Mouse (Mus musculus) activated CD4-positive, CD25-positive, alpha-beta regulatory T cell, adult 4 months (primary cell): ENCODE measurements around the gene Gm20431. TPM values are rescaled to one million over a fixed set of nuclear protein-coding genes. Genes with fewer than 3 reads are reported as not detected.

Experiments
- ATAC-seq: one replicate; pipeline ENCODE4 v1.8.0; 2017
- polyA plus RNA-seq, 2 experiments: library from polyadenylated mRNA; unstranded; fragments of 100-300 nt; shearing (Covaris generic); gene quantifications; one replicate each; pipeline ENCODE4 v1.2.1; 2017

The Gm20431 gene
- polyA plus RNA-seq, 2 experiments from 2014 or later: not detected

DNA sequence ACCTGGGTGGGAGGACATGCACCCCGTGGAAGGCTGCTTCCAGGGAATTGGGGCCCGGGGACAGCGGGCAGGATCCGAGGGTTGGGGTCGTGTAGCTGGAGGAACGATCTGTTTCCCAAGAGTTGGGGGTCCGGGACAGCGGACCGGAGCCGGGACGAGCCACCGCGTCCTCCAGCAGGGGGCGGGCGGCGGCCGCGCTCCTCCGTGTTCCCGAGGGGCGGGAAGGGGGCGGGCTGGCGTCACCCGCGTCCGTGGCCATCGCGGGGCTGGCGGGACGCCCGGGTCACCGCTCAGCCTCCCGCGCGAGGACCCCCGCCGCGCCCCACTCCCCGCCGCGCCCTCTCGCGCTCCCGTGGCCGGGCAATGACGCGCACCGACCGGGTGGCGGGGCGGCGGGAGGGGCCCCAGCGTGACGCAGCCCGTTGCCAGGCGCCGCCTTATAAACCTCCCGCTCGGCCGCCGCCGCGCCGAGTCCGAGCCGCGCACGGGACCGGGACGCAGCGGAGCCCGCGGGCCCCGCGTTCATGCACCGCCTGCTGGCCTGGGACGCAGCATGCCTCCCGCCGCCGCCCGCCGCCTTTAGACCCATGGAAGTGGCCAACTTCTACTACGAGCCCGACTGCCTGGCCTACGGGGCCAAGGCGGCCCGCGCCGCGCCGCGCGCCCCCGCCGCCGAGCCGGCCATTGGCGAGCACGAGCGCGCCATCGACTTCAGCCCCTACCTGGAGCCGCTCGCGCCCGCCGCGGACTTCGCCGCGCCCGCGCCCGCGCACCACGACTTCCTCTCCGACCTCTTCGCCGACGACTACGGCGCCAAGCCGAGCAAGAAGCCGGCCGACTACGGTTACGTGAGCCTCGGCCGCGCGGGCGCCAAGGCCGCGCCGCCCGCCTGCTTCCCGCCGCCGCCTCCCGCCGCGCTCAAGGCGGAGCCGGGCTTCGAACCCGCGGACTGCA is 27.5 kb upstream of the Gm20431 start, which contains the start of gene Cebpb:
Gene Cebpb (plus strand): TSS at position 418 of the 954 bp plus-strand sequence.
- ATAC-seq: peak; percentile 43

DNA sequence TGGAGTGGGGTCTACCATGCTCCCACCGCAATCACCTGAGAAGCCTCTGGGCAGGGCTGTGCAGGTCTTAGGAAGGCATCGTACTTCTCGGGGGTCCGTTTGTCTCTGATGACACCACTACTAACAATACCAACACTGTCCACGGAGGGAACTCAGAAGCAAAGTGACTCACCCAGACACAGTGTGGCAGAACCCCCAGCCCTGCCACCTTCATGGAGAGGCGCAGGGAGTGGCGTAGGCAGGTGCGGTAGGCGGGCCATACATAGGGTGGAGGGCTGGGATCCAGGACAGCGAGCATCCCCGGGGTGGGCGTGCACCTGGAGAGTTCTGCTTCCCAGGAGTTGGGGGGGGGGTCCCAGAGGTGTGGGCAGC is 26.8 kb upstream of the Gm20431 start:
- no peak for ATAC-seq

DNA sequence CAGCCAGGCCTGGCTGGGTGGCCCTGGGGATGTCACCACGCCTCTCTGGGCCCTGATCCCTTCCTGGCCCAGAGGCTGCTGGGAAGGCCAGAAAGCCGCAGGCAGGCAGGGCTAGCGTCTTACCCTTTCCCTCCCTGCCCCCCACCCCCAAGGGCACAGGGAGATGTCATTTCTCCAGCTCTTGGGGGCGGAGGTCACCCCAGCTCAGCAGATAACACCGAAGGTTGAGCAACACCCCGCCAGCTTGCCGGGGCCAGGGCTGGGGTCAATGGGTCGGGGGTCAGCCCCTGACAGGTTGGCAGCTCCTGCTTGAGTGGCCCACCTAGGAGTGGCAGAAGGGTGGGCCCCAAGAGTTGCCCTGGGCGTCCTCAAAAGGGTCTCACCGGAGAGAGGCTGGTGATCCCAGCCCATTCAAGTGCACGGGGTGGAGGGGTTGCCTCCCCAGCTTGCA is 26.4 kb upstream of the Gm20431 start:
- ATAC-seq: no peak

DNA sequence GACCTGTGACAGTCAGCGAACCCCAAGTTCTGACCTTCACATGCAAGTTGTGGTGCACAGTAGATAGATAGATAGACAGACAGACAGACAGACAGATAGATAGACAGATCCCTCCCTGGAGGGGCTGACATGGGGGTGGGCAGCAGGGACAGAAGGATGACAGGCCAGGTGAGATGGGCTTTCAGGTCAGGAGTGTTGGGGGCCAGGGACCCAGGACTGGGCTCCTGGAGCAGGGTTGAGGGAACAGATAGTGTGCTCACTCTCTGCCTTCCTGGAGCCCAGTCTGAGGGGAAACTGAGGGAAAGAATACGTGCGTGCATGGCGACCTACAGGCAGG is 25.9 kb upstream of the Gm20431 start:
- no peak for ATAC-seq

DNA sequence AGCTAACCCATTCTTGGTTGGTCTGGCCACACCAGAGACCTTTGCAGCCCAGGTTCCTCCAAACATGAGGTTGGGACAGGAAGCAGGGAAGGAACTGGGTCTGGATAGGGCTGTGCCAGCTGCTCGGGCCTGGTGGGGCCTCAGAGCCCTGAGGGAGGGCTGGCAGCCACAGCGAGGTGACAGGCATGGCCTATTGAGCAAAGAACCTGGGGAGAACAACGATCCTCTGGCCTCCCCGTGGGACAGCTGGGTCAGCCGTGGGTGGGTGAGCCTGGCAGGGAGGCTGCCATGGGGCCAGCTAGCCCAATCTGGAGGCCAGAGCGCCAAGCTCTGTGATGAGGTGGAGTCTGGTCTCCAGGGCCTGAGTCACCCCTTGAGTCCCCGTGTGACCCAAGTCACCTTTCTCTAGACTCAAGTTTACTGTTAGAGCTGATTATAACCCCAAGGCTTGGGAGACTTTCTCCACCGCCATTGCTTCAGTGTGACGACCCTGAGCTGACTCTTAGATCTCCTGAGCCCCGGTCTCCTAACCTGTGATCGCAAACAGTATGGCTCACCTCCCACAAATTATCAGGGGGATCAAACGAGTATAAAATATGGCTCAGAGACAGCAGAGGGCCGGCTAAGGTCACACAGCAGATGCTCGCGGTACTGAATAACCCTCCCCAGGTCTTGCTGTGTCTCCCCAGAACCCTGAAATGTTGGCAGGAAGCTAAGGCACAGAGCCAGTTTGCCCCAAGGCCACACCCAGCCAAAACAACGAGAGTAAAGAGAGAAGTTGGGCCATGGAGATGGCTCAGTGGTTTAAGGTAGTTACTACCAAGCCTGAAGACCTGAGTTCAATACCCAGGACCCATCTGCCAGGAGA is 25.3 kb upstream of the Gm20431 start:
- no peak for ATAC-seq

DNA sequence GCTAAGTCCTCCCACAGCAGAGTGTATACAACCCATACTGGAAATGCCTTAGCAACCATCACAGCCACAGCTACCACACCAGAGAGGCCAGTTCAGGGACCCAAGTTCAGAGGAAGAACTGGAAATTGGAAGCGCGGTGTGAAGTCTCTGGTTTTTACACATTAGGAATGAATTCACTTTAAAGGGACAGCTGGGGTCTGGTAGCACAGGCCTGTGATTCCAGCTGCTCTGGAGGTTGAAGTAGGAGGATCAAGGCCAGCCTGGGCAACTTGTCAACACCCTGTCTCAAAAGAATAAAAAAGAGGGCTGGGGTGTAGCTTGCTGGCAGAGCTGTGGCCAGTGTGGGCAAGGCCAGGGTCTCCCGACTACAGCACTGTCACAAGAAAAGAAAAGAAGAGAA is 24.6 kb upstream of the Gm20431 start:
- ATAC-seq: no peak

DNA sequence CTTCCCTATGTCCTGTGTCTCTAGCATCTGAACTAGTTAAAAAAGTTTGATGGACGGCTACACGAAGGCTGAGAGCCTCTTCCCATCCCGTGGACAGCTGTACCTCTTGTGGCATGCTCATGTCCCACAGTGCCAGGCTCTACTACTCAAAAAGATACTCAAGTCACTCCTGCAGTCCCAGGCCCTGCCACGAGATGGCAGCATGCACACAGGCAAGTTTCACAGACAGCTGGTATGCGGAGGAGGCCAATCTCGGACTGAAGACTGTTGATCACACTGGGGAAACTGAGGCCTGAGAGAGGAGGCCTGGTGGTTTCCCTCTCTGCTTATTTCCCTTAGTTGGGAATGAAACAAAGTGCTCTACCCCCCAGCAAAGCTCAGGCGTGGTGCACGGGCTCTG is 23.8 kb upstream of the Gm20431 start:
- peak; percentile 21 for ATAC-seq

DNA sequence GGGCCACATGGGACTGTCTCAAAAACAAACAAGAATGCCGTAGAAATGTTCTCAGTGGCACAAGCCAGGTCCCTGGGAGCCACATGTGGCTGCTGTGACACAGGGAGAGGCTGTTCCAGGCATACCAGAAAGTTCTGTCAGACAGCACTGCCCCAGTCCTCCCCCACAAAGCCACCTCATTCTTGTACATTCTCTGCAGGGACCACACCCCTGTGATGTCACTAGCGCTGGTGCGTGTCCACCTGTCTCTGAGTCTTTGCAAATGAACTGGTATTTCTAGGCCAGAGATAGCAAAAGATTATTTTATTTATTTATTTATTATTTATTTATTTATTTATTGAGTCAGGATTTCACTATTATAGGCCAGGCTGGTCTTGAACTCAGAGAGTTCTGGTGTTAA is 22.4 kb upstream of the Gm20431 start:
- no peak for ATAC-seq

DNA sequence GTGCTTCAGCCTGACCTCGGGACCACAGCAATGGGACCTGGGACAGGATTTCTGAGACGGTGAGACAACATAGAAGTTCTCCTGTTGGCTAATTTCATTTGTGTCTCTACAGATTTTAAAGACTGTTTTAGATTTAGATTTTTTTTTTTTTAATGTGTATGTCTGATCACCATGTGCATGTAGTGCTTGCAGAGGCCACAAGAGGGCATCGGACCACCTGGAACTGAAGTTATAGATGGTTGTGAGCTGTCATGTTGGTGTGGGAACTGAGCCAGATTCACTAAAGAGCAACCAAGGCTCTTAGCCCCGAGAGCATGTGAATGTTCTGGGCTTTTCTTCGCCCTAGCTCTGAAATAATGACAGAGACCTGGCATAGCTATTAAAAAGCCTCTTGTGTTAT is 19.4 kb upstream of the Gm20431 start:
- peak; percentile 12 for ATAC-seq

DNA sequence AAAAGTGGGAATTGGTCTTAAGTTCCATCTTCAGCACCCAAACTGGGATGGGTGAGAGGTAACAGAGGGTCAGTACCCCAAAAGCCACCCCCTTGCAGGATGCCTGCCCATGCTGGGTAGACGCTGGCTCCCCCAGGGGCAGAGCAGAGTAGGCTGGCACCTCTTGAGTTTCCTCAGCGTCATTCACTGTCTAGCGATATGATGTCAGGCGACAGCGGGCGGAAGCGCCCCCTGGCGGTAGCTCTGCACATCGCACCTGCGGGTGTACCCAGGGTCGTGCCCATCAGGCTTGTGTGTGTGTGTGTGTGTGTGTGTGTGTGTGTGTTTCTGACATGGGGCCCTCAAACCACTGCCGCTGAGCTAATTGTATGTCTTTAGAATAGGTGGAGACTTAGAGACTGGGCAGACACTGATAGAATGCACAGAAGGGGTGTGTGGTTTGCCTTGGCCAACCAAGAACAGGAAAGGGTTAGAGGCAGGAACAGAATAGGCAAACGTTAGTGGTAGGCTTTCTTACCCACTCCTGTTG is 18.7 kb upstream of the Gm20431 start:
- ATAC-seq: peak; percentile 94

DNA sequence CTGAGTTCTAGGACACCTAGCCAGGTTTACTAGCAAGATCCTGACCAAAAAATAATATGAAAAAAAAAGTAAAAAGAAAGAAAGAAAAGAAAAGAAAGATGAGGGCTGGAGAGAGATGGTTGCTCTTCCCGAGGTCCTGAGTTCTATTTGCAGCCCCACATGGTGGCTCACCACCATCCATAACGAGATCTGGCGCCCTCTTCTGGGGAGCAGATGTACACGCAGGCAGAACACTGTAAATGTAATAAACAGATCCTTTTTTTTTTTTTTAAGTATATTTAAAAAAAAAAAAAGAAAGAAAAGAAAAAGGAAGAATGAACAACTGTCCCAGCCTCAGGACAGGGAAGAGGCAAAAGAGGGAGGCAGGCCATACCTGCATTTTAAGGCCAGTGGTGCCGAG is 17.3 kb upstream of the Gm20431 start:
- no peak for ATAC-seq

DNA sequence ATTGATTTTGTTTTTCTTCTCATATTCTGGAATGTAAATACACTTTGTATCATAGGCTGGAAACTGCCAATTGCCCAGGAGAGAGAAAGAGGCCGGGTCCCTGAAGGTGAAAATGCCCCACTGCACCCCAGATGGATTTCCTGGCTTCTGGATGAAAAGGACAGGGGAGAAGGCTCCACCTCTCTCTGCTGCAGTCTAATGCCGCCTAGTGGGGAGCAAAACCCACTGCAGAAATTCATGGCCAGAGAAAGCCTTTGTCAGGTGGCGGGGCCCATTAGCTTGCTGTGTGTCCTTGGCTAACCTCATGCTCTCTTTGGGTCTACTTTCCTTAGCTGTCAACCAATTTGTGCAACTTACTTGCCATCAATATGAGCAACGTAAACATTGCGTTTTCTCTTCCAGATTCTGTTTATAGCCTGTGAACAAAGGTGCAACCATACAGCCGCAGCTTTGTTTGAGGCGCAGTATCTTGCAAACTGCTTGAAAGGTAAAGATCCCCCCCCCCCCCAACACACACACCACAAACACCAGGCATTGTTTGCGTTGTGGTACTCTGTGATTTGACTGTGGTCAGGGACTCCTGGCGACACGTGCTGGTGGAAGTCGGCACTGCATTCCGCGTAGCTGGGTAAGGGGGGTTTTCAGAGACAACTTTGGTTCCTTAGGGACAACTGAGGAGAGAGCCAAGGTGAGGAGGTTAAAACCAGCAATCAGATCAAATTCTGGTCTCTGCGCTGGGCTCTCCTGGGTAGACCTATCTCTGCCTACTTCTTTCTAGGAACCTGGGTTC is 14.0 kb upstream of the Gm20431 start:
- ATAC-seq: peak; percentile 28

DNA sequence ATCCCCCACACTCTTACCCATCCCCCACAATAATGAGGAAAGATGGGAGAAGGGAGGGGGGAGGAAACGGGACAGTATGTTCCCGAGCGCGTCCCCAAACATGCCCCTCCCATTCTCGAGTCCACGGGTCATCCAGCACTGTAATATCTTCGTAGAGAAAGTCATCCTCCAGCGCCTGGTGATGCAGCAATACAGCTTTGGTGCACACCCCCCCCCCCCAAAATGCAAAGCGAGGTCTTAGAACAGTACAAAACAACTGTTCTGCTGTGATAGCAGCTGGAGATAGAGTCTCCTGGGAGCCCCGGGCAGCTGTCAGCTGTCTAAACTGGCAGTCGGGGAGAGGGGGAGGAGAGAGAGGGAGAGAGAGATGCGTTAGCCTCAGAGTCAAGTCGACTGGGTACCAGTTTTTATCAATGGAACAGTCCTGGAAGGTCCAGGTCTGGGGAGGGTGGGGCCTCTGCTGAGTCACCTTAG is 11.0 kb upstream of the Gm20431 start:
- ATAC-seq: no peak

DNA sequence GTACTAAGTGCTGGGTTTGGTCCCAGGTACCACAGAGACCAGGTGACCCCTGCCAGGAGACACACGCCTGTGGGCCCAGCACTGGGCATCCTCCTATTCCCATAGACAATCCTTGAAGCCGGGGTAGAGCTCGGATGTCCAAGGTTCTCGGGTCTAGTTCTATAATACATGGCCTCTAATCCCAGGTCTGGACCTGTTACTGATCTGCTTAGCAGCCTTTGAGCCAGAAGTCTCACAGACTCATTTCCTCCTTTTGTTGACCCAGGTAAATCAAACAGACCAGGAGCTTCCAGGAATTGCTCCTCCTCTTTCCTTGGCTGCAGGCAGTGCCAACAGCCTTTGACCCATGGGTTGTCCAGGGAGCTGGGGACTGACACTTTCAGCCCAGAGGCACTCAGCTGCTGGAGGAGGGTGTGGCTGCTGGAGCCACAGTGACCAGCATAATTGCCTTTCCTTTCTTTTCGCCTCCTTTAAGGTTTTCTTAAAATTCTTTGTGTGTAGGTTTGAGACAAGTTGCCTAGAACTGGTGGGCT is 9.9 kb upstream of the Gm20431 start:
- no peak for ATAC-seq

DNA sequence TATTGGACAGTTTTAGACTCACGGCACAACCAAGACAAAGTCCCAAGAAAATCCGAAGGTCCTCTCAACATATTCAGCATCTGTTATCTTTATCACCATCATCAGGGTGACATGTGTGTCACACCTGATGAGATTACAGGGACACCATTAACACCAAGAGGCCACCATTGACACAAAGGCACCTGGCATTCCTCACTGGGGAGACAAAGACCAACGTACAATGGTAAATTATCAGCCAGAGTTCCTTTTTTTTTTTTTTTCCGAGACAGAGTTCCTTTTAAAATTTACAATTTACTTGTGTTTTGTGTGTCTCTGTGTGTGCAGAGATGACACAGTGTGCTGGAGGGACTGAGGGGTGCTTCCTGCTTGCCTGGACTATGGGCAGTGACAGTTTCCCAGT is 8.1 kb upstream of the Gm20431 start:
- no peak for ATAC-seq

DNA sequence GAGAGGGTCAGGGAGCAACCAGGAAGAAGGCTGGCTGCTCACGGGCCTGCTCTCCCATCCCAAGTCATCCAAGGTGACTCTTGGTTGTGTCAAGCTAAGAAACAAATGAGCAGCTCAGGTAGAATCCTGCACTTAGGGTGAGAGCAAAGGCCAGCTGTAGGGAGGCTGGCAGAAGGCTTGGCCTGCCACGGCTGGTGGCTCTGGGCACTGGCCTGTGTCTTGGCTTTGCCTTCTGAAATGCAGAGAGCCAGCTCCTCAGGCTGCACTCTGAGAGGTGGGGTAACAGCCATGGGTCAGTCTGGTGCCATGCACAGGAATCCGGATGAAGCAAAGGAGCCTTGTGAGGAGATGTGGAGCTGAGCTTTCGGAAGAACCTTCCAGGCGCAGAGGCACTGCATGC is 7.1 kb upstream of the Gm20431 start:
- no peak for ATAC-seq

DNA sequence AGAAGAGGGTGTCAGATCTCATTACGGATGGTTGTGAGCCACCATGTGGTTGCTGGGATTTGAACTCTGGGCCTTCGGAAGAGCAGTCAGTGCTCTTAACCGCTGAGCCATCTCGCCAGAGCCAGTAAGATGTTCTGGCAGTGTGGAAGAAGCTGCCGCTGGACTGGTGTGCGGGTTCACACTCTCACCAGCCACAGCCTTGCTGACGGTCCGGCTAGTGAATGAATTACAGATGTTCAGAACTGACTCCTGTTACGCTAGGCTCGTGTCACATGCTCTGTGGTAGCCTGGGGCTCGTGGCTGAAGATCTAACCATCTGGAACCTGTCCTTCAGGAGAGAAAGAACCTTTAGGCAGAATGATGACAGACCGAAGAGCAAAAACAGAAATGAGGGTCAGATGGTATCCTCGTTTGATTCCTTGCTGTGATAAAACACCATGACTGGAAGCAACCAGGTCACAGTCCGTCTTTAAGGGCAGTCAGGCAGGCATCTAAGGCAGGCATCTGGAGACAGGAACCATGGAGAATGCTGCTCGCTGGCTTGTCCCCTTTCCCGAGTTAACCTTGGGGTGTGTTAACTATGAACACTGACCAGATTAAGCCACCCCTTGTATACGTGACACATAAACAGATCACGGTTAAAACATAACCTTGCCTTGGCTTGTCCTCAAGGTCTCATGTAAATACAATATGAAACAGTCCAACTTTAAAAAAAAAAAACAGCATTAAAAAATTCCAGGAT is 4.8 kb upstream of the Gm20431 start:
- ATAC-seq: no peak

DNA sequence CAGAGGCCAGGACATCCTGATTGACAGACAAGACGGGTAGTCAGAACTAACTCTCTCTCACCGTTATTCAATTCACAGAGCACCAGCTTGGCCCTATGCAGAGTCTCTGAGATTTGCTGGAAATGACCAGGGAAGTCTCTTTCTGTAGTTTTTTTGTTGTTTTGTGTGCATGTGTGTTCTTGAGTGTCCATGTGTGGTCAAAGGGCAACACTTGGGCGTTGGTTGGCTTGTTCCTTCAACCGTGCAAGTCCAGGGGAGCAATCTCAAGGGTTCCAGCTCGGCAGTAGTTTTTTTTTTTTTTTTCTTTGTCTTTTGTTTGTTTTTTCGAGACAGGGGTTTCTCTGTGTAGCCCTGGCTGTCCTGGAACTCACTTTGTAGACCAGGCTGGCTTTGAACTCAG is 1.4 kb upstream of the Gm20431 start:
- no peak for ATAC-seq

DNA sequence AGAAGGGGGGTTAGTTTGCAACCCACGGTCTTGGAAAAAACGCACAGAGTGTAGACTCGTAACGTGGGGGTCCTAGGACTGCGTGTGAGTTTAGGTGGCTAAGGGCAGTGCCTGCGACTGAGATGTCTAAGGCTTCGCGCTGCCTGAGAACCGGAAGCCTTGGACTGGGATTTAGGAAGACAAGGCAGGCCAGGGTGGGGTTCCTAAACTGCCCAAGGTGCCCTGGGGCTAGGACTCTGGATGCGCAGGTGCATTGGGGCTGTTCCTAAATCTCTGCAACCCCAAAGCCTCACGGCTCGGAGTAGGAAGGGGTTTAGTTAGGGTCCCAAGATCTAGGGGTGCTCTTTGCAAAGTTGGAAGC is 705 bp downstream of the Gm20431 start:
- no peak for ATAC-seq

DNA sequence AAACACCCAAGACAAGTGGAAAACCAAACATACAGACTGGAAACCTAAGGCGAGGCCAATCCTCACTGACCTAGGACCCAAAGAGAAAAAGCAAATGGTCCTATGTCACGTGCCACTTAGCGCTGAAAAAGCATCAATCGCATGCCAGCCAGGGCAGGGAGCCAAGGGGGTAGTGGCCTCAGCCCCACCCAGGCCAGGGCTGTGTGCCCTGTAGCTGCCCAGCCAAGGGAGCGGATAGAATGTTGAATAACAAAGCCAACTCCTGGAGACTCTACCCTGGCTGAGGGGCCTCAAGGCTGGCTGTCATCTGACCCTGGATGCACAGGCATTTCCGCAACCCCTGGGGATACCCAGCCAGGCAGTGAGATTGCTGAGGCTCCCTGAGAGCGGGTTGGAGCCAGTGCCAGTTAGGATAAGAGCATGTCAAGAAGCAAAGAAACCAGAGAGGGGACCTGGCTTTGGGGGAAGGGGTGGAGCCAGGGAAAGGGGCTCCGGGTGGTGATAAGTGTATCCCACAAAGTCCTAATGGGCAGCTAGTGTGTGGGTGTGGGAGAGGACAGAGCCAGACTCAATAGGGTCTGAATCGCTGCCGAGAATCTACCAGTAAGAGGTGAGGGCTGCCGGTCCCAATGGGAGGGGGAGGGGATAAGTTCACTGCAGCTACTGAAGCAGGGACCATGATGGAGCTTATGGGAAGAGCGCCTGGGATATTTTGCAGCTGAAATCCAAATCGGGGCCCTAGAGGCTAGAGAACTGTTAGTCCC is 1.3 kb downstream of the Gm20431 start:
- ATAC-seq: no peak
